Mouse (Mus musculus) c-Kit-positive CD71-positive TER-119-negative erythroid progenitor cells, embryonic 14.5 days (primary cell): ENCODE results near the gene Yipf2.
A peak's percentile ranks its signal among the peaks of the same experiment; 100 is the strongest.

Source experiments
- DNase-seq: peaks from one replicate; pipeline ENCODE4 v3.0.0-alpha.2; 2013; ENCODE audit warnings: low read depth

Gene Yipf2

DNA sequence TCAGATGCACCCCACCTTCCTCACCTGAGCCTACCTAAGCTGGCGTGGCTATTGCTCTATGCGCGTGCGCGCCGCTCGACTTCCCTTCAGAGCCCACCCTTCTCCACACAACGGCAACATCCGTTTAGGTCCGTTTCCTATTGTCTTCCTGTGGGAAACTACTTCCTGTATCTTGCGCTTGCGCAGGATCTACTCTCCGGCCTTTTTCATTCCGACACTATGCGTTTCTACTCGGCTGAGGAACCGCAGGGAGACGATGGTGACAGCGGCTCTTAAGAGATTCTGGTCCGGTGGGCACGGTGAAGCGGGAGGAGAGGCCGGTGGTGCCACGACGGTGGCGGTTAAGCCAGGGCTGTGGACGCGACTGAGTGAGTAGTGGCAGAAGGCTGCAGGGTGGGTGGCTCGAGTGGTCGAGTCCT is at the start of gene Yipf2, which contains the start of gene Timm29:
Yipf2 (minus strand) TSS at position 126 of the 419 bp plus-strand sequence.
Timm29 (plus strand) TSS at position 20 of the 419 bp plus-strand sequence.
- peak; percentile 98 for DNase-seq

DNA sequence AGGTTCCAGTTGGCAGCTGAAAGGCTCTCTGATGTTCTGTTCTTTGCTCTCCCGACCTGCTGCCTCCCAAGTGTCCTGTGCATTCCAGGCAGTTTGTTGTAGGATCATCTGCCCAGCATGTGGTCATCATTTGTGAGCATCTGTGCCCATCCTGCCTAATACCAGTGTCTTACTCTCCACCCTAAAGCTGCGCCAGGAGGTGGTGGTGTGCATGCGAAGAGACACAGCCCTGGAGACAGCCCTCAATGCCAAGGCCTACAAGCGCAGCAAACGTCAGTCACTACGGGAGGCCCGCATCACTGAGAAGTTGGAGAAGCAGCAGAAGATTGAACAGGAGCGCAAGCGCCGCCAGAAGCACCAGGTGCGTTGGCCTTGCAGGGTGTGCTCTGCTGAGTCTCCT is 46.4 kb upstream of the Yipf2 start:
- no peak for DNase-seq

DNA sequence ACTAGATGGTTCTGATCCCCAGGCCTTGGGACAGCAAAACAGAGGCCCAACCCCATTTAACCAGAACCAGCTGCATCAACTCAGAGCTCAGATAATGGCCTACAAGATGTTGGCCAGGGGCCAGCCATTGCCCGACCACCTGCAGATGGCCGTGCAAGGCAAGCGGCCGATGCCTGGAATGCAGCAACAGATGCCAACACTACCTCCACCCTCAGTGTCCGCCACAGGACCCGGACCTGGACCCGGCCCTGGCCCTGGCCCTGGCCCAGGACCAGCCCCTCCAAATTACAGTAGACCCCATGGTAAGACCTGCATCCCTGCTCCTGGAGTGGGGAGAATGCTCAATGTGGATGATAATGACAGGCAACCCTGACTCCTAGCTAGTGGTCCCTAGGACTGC is 43.0 kb upstream of the Yipf2 start:
- DNase-seq = no peak

DNA sequence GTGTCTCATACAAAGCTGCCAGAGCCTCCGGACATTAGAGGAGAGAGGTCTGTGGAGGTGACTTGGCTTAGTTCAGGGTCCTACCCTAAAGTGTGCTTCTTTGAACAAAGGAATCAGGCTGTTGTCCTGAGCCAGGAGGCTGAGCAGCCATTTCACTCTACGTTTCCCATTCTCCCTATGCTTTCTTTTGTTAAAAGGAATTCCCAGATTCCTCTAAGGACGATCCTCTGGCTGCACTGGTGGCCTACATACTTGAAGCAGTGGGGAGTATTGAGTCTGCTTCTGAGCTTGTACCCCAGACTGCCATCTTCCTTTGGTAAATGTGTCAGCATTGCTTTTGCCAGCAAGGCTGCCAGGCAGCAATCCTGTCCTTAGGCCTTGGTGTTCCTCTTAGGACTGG is 40.5 kb upstream of the Yipf2 start:
- no peak for DNase-seq

DNA sequence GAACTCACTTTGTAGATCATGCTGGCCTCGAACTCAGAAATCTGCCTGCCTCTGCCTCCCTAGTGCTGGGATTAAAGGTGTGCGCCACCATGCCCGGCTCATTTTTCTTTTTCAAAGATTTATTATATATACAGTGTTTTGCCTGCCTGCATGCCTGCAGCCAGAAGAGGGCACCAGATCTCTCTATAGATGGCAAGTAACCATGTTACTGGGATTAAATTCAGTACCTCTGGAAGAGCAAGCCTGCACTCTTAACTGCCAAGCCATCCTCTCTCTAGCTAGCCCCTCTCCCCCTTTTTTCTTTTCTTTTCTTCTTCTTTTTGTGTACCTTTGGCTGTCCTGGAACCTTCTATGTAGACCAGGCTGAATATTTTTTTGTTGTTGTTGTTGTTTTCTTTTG is 38.0 kb upstream of the Yipf2 start:
- DNase-seq = peak; percentile 40

DNA sequence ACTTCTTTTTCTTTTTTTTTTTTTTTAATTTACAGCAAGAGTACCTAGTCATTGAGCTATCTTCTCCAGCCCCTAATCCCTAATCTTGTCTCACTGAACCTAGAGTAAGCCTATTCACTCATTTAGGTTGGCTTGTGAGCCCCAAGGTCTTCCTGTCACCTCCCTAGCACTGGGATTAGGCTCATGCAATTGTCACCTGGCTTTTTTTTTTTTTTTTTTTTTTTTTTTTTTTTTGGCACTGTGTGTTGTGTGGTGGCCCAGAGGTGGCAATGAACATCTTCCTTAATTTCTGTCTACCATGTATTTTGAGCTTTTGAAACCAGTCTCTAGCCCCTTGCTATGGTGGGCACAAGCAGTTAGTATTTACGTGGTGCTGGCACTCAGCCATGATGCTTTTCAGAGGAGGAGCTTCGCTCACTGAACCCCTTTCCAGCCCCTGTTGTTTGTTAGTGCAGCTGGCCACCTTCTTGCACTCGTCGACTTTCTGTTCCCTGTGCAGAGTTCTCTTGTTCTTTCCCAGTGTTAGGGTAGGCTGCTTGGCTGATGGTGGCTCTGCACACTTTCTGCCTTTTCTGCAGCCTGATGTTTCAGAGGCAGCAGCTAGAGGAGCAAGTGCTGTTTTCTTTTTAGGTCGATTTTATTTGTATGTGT is 34.6 kb upstream of the Yipf2 start:
- no peak for DNase-seq

DNA sequence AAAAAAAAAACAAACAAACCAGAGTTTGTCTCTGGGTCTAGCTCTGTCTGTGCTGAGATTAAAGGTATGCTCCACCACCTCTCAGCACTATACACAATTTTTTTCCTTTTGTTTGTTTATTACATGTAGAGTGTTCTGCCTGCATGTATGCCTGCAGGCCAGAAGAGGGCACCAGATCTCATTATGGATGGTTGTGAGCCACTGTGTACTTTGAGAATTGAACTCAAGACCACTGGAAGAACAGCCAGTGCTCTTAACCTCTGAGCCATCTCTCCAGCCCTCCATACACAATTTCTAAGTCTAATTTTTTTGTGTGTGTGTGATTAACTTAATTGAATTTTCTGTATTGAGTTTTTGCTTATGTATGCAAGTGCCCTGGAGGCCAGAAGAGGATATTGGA is 33.9 kb upstream of the Yipf2 start:
- DNase-seq = no peak

DNA sequence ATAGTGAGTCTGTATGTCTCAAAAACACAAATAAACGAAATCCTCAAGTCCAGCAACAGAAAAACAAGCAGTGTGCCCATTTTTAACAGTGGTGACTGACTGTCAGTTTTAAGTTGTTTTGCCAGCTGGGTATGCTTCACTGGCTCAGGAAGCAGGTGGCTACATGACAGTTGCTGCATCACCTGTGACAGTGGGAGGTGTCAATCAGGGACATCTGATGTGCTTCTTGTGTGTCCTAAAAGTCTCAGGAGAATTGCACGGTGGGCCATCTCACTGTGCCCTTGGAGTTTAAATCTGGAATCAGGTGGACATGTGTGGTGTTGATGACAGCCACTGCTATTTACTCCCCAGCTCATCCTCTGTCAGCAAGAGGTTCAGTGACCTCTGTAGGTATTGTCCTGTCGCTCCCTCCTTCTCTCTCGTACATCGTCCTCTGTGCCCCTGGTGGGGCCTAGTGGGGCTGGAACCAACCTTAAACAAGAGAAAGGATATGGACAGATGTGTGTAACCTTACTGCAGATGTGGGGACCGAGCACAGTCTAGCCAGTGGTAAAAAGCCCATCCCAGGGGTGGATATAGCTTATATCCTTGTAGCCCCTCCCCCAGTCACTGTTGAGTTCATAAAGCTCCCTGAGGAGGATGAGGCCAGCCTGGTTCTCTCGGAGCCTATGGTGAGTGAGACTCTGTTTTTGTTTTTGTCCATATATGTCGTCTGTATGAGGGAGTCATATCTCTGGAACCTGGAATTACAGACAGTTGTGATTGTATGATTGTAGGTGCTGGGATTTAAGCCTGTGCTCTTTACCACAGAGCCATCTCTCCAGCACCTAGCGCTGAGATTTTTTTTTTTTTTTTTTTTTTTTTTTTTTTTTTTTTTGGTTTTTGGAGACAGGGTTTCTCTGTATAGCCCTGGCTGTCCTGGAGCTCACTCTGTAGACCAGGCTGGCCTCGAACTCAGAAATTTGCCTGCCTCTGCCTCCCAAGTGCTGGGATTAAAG is 33.0 kb upstream of the Yipf2 start:
- DNase-seq = no peak

DNA sequence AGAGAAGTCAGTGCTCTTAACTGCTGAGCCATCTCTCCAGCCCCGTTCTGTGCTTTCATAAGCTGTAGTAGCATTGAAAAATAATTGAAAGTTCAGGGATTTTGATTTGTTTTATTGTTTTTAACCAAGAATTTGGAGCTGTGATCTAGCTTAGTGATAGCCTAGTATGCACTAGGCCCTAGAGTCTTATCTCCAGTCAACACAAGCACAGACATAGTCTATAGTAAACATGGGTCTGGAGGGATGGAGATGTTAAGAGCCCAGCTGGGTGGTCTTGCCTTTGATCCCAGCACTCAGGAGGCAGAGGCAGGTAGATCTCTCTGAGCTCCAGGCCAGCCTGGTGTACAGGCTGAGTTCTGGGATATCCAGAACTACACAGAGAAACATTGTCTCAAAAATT is 30.0 kb upstream of the Yipf2 start:
- DNase-seq = no peak

DNA sequence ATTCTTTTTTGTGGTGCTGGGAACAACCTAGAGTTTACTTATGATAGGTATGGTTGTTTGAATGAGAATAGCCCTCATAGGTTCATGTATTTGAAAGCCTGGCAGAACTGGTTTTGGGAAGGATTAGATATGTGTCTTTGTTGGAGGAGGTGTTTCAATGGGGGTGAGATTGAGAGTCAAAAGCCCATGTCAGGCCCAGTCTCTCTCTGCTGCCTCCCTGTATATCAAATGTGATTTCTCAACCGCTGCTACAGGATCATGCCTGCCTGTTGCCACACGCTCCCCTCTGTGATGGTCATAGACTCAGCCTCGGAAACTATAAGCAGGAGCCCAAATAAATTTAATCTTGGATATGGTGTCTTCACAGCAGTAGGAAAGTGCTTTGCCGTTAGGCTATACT is 27.6 kb upstream of the Yipf2 start:
- no peak for DNase-seq

DNA sequence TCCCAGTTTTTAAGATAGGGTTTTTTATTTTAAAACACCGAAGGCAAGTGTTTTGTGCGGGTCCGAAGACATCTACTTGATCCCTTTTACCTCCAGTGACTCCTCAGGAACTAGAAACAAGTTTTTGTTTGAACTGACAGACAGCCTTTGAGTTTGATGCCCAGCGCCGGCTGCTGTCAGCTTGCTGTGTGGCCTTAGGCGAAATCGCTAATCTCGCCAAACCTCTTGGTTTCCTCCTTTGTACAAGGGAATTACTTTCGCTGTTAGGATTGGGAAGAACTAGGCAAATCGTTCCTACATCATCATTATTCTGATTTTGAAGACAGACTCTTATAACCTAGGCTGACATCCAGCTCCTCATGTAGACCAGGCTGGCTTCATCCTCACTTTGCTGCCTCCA is 24.4 kb upstream of the Yipf2 start:
- no peak for DNase-seq

DNA sequence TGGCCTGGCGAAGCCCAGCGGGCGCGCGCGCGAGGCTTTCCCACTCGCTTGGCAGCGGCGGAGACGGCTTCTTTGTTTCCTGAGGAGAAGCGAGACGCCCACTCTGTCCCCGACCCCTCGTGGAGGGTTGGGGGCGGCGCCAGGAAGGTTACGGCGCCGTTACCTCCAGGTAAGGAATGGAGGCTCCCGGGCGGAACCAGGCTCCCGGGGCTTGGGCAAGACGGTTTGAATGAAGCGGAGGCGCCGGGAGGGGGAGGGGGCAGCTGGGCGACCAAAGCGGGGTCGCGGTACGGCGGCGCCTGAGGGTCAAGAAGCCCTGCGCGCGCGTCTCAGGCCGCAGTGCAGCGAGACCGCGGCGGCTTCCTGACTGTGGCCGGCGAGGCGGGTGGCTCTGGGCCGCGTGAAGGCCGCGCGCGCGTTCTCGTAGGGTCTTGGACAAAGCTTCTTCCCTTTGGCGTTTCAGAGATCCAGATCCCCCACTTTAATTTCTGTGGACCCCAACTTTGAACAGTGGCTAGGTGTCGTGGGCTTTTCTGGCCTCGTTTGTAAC is 23.7 kb upstream of the Yipf2 start:
- DNase-seq = no peak

DNA sequence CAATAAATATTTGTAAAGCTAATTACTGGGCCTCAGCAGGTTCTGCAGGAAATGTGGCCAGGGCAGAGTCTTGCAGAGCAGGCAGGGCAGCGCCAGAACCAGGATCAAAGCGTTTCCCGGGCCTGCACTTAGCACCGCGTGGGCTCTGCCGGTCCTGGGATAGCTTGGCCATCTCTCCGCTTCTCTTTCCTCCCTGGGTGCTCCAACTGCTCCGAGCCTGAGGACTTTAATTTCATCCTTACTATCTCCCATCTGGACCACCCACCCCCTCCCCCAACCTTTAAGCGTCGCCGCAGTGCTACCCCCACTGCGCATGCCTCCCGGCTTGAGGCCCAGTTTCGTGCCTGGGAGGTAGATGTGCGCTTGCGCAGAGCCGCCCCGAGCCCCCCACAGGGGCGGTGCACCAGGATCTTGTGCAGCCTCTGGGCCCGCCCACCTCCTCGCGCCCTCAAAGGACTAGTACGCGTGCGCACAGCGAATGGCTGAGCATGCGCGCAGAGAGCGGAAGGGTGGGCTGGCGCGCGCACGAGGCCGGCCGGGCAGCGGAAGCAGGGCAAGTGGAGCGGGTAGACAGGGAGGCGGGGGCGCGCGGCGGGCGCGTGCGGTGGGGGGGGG is 23.1 kb upstream of the Yipf2 start, which contains the start of gene Smarca4:
Smarca4 (plus strand) TSS at position 553 of the 615 bp plus-strand sequence.
- DNase-seq = peak; percentile 99

DNA sequence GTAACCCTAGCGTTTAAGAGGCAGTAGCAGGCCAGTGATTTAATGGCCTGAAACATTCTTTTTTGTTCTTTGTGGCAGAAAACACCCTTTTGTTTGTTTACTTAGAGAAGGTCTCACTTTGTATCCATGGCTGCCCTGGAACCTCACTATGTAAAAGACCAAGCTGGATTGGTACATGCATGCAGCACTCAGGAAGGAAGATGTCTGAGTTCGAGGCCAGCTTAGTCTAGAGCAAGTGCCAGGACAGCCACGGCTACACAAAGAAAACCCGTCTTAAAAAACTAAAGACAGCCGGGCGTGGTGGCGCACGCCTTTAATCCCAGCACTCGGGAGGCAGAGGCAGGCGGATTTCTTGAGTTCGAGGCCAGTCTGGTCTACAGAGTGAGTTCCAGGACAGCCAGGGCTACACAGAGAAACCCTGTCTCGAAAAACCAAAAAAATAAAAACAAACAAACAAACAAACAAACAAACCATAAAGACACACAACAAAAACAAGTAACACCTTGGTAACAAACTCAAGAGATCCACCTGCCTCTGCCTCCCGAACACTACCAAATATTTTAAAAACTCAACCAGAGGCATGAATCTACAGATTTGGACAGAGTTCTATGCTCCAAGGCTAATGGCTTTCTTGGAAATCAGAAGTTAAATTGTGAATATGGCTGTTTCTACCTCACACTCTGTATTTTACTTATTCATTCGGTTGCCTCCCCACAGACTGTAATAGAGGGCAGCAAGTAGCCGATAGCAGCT is 22.4 kb upstream of the Yipf2 start:
- DNase-seq = no peak

DNA sequence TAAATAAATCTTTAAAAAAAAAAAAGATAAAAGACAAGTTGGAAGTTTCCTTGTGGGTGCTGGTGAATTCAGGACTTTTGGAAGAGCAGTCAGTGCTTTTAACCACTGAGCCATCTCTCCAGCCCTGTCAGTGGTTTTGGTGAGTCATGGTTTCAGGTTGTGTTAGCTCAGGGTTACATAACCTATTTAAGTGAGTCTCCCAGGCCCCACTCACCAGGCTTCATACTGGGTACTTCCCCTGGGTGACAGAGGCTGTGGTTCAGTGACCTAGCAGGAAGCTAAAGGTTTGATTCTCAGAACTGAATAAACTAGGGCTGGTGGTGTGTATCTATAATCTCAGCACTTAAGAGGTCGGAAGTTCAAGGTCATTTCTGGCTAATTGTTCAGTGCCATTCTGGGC is 17.2 kb upstream of the Yipf2 start:
- no peak for DNase-seq

DNA sequence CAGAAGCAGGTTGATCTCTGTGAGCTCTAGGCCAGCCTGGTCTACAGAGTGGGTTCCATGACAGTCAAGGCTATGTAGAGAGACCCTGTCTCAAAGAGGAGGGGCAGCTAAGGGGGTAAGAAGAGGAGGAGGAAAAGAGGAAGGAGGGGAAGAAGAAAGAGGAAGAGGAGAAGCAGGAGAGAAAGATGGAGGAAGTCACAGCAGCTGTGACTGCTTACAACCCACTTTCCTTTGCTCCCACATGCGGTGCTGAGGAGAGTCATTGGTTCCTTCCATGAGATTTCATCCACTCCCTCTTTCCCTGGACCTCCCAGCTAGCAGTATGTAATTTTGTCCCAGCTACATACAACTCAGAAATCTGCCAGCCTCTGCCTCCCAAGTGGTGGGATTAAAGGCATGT is 14.0 kb upstream of the Yipf2 start:
- no peak for DNase-seq

DNA sequence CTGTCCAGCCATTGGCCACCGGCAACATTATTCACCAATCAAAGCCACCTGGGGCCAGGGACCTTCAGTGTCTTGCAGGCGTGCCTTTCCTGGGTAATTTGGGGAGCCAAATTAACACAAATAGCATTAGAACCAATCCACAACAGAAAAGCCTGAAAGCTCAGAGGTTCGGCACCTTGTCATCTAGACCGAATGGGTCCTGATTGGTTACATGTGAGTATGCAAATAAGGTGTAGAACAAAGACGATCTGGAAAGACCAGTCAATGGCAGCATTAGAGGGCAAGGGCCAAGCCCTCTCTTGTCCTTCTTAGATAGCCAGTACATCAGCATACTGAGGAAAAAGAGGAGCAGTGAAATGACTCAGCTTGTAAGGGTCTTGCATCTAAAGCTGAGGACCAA is 13.2 kb upstream of the Yipf2 start:
- DNase-seq = no peak

DNA sequence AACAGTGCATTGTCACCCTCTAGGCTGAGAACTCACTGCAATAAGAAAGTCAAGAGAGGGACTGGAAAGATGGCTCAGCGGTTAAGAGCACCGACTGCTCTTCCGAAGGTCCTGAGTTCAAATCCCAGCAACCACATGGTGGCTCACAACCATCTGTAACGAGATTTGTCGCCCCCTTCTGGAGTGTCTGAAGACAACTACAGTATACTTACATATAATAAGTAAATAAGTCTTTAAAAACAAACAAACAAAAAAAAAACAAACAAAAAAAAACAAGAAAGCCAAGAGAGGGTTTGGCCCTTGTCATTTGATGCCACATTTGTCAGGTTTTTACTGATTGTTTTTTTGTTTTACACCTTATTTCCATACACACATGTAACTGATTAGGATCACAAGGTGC is 11.5 kb upstream of the Yipf2 start:
- DNase-seq = no peak

DNA sequence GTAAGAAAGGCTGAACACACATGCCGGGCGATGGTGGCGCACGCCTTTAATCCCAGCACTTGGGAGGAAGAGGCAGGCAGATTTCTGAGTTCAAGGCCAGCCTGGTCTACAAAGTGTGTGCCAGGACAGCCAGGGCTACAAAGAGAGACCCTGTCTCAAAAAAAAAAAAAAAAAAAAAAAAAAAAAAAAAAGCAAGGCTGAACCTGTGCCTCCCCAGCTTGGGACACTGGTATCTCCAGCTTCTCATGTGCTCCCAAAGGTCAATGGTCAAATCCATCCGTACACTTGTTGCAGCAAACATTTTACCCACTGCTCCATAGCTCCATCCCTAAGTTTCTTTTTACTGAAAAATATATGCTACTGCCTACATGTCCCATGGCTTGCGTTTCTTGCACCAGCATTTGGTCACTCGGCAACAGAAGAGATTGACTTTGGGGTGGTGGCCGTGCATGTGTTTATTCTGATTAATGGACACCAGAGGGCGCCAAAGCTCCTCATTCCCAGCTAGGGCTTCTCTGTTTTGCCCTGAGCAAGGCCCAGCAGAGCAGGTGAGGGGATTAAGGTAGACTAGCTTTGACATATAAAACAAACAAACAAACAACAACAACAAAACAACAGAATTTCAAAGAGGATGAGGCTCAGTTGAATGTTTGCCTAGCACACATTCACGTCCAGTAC is 9.2 kb upstream of the Yipf2 start:
- DNase-seq = peak; percentile 75

DNA sequence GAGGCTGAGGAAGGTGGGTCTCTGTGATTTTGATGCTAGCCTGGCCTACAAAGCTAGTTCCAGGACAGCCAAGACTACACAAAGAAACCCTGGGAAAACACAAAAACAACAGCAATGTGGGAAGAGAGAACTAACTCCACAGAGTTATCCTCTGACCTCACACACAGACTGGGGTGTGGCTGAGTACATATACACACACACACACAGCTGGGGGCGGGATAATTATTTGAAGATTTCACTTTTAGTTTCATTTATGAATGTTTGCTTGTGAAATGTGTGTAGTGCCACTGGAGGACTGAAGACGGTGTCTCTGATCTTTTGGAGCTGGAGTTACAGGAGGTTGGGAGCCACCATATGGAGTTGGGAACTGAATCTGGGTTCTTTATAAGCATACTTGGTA is 8.4 kb upstream of the Yipf2 start:
- no peak for DNase-seq

DNA sequence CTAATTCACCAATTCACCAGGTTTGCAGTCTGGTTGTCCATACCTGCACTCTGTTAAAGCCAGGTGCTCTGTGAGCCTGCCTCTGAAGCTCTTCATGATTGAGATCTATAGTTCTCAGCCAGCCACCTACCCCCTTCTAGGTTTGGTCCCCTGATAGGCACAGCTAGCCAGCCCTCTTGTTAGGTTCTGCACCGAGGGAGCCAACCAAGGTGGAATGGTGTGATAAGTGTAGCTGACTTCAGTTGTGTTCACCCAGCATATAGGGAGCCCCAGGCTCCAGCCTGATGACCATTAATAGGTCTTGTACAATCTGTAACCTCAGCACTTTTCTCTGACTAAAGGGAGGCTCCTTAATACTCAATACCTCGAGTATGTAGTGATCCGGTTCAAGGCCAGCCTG is 7.6 kb upstream of the Yipf2 start:
- no peak for DNase-seq
